Mouse (Mus musculus): ENCODE results near the gene Ddx19a. TPM values are rescaled to one million over a fixed set of nuclear protein-coding genes. Genes with fewer than 3 reads are reported as not detected.
A peak's percentile ranks its signal among the peaks of the same experiment; 100 is the strongest.
"Not testable (repeated sequence)": the region's sequence is repeated elsewhere in the genome, so short reads cannot be mapped to it uniquely, and the experiment has no call there.

The Ddx19a gene
- polyA plus RNA-seq, 1 experiment from 2014 or later: 8.6 TPM

DNA sequence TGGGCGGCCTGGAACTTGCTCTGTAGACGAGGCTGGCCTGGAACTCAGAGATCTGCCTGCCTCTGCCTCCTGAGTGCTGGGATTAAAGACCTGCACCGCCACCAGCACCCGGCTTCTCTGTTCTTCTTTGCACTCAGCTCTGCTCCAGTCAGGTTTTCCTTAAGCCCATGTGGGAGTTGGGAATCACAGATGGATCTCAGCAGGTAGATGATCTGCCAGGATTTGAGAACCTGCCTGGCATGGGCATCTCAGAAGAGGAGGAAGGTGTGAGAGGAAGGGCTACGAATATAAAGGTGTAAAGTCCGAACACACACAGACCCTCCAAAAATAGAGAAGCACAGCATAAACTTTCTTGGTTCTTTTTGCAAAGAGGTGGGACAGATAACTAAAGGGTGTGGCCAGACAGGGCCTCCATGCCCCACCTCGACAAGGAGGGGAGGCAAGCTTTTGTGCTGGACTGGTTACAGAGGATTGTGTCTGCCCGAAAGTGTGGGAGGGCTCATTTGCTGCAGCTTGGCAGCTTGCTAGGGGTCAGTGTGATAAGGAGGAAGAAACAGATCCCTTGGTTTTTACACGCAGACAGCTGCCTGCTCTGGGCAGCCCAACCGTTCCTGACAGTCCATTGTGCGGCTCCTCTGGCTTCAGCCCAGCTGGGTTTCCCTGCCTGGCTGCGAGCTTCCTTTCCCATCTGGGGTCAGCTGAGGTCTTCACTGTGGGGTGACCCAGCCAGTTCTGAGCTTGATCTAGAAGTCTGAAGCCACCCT, 66.2 kb downstream of the Ddx19a start:
- H3K4me1 ChIP-seq (replicated peaks): peaks cover 26% of the 10 kb centered on the region
- WGBS: 42% methylated on average over 12 of the region's 12 CpGs
- no peaks in the 10 kb centered on the region for H3K36me3 ChIP-seq
- no peaks in the 10 kb centered on the region for H3K9me3 ChIP-seq (replicated peaks)
- peak overlapping the region; percentile 25 for H3K27ac ChIP-seq
- no peak overlapping the region; the same call in 1 of the 2 replicates for H3K9ac ChIP-seq
- peak; percentile 89 for ATAC-seq (replicated peaks; ENCODE audit: insufficient number of reproducible peaks, insufficient read depth, low FRiP score, low read depth)
- no peak overlapping the region for H3K4me3 ChIP-seq
- no peaks in the 10 kb centered on the region for H3K27me3 ChIP-seq
- peak overlapping the region; percentile 17; the same call in 1 of the 2 replicates for H3K4me2 ChIP-seq

DNA sequence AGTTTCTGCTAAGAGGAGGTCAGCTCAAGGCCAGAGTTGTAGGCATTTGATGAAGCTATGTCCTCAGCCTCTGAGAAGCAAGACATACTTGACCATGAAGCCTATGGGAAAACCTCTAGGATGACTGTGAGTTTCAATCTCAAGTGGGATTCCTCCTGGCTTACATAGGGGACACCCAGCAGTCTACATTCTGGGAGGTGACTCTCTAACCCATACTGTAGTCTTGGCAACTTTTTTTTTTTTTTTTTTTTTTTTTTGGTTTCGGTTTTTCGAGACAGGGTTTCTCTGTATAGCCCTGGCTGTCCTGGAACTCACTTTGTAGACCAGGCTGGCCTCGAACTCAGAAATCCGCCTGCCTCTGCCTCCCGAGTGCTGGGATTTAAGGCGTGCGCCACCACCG, 67.9 kb downstream of the Ddx19a start:
- H3K4me2 ChIP-seq; H3K9ac ChIP-seq; H3K27me3 ChIP-seq; H3K4me3 ChIP-seq; H3K27ac ChIP-seq; H3K36me3 ChIP-seq; ATAC-seq (replicated peaks; ENCODE audit: insufficient number of reproducible peaks, insufficient read depth, low FRiP score, low read depth); H3K9me3 ChIP-seq (replicated peaks): not testable (repeated sequence)
- WGBS: 89% methylated on average over 8 of the region's 8 CpGs
- peaks cover 27% of the 10 kb centered on the region for H3K4me1 ChIP-seq (replicated peaks)

DNA sequence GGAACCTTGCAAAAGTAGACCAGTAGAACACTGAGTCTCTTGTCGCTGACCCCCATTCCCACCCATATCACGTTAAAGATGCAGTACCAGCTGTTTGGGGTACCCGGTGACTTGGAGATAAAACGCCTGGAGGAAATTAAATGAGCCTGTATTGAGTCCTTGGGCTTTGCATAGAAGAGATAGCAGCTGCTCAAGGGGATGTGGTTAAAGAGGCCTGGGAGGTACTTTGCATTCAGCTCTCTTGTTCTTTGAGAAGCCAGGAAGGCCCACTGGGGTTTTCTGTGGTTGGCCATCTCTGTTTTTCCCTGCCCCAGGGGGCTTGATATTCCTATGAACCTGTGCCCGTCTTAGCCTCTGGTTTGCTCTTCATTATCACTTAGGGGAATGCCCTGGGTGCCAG, 68.5 kb downstream of the Ddx19a start:
- Histone ChIP-seq H3K9me3 (replicated peaks) (no peaks in the 10 kb centered on the region), H3K36me3 (no peaks in the 10 kb centered on the region), H3K4me2 (no peak overlapping the region), H3K4me1 (replicated peaks) (peaks cover 27% of the 10 kb centered on the region), H3K4me3 (no peak overlapping the region), H3K27me3 (no peaks in the 10 kb centered on the region), H3K9ac (no peak overlapping the region), H3K27ac (no peak overlapping the region)
- no peak for ATAC-seq (replicated peaks; ENCODE audit: insufficient number of reproducible peaks, insufficient read depth, low FRiP score, low read depth)
- 52% methylated on average over 5 of the region's 5 CpGs for WGBS

DNA sequence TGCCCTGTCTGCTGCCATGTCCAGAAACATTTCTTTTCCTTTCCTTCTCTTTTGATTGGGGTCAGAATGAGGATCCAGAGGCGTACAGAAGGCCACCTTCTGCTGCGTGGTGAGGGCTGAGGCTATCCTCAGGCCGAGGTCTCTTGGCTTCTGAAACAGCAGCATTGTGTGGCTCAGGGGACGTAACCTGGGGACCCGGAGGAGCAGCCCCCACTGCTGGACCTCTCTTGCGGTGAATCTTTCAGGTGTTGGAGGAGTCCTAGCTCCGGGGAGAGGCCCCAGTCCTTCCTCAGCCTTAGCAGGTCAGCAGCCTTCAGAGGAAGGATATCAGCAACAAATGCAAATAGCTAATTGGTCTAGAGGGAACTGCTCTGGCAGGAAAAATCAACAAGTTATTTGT, 69.2 kb downstream of the Ddx19a start:
- Histone ChIP-seq H3K4me3 (no peak overlapping the region), H3K9ac (no peak overlapping the region), H3K4me2 (no peak overlapping the region), H3K27ac (no peak overlapping the region), H3K27me3 (no peaks in the 10 kb centered on the region), H3K4me1 (replicated peaks) (peaks cover 27% of the 10 kb centered on the region), H3K9me3 (replicated peaks) (no peaks in the 10 kb centered on the region), H3K36me3 (no peaks in the 10 kb centered on the region)
- 76% methylated on average over 7 of the region's 7 CpGs for WGBS
- no peak for ATAC-seq (replicated peaks; ENCODE audit: insufficient number of reproducible peaks, insufficient read depth, low FRiP score, low read depth)

DNA sequence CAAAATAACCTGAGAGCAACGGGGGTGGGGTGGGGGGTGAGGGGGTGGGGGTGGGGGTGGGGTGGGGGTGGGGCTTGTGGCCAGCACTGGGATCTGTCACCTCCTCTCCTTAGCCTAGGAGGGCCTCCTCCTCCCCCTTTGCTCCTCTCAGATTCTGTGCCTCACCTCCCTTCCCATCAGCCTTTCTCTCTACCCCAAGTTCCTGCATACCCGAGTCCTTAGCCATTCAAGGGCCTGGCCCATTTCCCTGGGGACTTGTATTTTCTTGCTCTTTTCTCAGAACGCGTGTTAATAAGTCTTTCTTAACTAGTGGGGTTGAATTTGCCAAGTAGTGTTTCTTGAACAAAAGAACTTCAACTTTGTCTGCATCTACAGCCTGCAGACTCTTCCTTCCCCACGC, 70.9 kb downstream of the Ddx19a start:
- no peak overlapping the region for H3K4me3 ChIP-seq
- H3K27ac ChIP-seq: no peak overlapping the region
- H3K4me1 ChIP-seq (replicated peaks): peaks cover 24% of the 10 kb centered on the region
- H3K27me3 ChIP-seq: no peaks in the 10 kb centered on the region
- no peak overlapping the region for H3K9ac ChIP-seq
- no peaks in the 10 kb centered on the region for H3K36me3 ChIP-seq
- H3K4me2 ChIP-seq: no peak overlapping the region
- no peaks in the 10 kb centered on the region for H3K9me3 ChIP-seq (replicated peaks)
- 44% methylated on average over 5 of the region's 5 CpGs for WGBS
- ATAC-seq (replicated peaks; ENCODE audit: insufficient number of reproducible peaks, insufficient read depth, low FRiP score, low read depth): no peak

GRCm38 (mm10) chr8:110925691-110926140, 71.9 kb downstream of the Ddx19a start:
- no peaks in the 10 kb centered on the region for H3K27me3 ChIP-seq
- no peak for ATAC-seq (replicated peaks; ENCODE audit: insufficient number of reproducible peaks, insufficient read depth, low FRiP score, low read depth)
- no peak overlapping the region for H3K9ac ChIP-seq
- WGBS: 71% methylated on average over 8 of the region's 8 CpGs
- no peak overlapping the region for H3K4me2 ChIP-seq
- H3K9me3 ChIP-seq (replicated peaks): no peaks in the 10 kb centered on the region
- H3K4me3 ChIP-seq: no peak overlapping the region
- H3K36me3 ChIP-seq: no peaks in the 10 kb centered on the region
- H3K27ac ChIP-seq: no peak overlapping the region
- peaks cover 24% of the 10 kb centered on the region for H3K4me1 ChIP-seq (replicated peaks)

Small RNA genes lying within 50 kb of the gene (microRNA-seq; reads per million reads assigned to microRNA genes)
- gene Gm24103: not detected
- gene Mir3473d: 1.7 reads per million

Other genes with a start within 250 kb of the Ddx19a start
- 0.94 and 1.6 TPM in 2 replicates for gene Il34, start 191.9 kb downstream of the Ddx19a start, polyA plus RNA-seq (2015; fragmentation: Nextera tagmentation; extraction: Ambion mirVana)
- gene Cog4, start 151.2 kb downstream of the Ddx19a start, polyA plus RNA-seq (2015; fragmentation: Nextera tagmentation; extraction: Ambion mirVana): 53.9 and 60.1 TPM in 2 replicates
- 65.1 and 85.4 TPM in 2 replicates for gene Sf3b3, start 151.0 kb downstream of the Ddx19a start, polyA plus RNA-seq (2015; fragmentation: Nextera tagmentation; extraction: Ambion mirVana)
- gene Fuk, start 95.3 kb downstream of the Ddx19a start, polyA plus RNA-seq (2015; fragmentation: Nextera tagmentation; extraction: Ambion mirVana): 4.8 and 7.1 TPM in 2 replicates
- gene St3gal2, start 77.9 kb downstream of the Ddx19a start, polyA plus RNA-seq (2015; fragmentation: Nextera tagmentation; extraction: Ambion mirVana): 15.2 and 17.2 TPM in 2 replicates
- gene Ddx19b, start 34.0 kb upstream of the Ddx19a start, polyA plus RNA-seq (2015; fragmentation: Nextera tagmentation; extraction: Ambion mirVana): 3.3 and 4.1 TPM in 2 replicates
- 28.5 and 37.9 TPM in 2 replicates for gene Aars, start 35.3 kb upstream of the Ddx19a start, polyA plus RNA-seq (2015; fragmentation: Nextera tagmentation; extraction: Ambion mirVana)
- gene Exosc6, start 58.5 kb upstream of the Ddx19a start, polyA plus RNA-seq (2015; fragmentation: Nextera tagmentation; extraction: Ambion mirVana): 4.1 and 11.9 TPM in 2 replicates
- not detected in 2 replicates for gene Clec18a, start 94.6 kb upstream of the Ddx19a start, polyA plus RNA-seq (2015; fragmentation: Nextera tagmentation; extraction: Ambion mirVana)
- 10.2 and 11.9 TPM in 2 replicates for gene Pdpr, start 96.8 kb upstream of the Ddx19a start, polyA plus RNA-seq (2015; fragmentation: Nextera tagmentation; extraction: Ambion mirVana)

Data from heart, embryonic 15.5 days (tissue).